Mouse (Mus musculus): Measurements from ENCODE around the gene Zc3h14. TPM values are rescaled to one million over a fixed set of nuclear protein-coding genes. Genes with fewer than 3 reads are reported as not detected.

Gene Zc3h14
- polyA plus RNA-seq, 1 experiment from 2014 or later: 65.6 TPM

- H3K36me3 ChIP-seq (ENCODE audit: control insufficient read depth, insufficient read depth, low read length): peaks cover 9% of the 10 kb centered on the region; the same call in 1 of the 2 replicates
- 84% methylated on average over 6 of the region's 6 CpGs for WGBS
- ATAC-seq: no peak
- H3K27ac ChIP-seq (ENCODE audit: low read length): no peak overlapping the region
- no peak overlapping the region for H3K4me3 ChIP-seq (ENCODE audit: low read length)
- no peaks in the 10 kb centered on the region for H3K4me1 ChIP-seq (ENCODE audit: control insufficient read depth, insufficient read depth, low read length)
- H3K4me2 ChIP-seq (ENCODE audit: low read depth, low read length): no peak overlapping the region
- H3K27me3 ChIP-seq (replicated peaks; ENCODE audit: control insufficient read depth, insufficient read depth, low read length): no peaks in the 10 kb centered on the region
- no peaks in the 10 kb centered on the region for H3K9me3 ChIP-seq (ENCODE audit: control insufficient read depth, low read length)
- H3K9ac ChIP-seq (ENCODE audit: low read depth, low read length): no peak overlapping the region
Measured at GRCm38 (mm10) chr12:98757636-98758035, 10.9 kb downstream of the Zc3h14 start.

GRCm38 (mm10) chr12:98759700-98760099 is 12.9 kb downstream of the Zc3h14 start:
- Histone ChIP-seq H3K9me3 (ENCODE audit: control insufficient read depth, low read length) (no peaks in the 10 kb centered on the region), H3K9ac (ENCODE audit: low read depth, low read length) (no peak overlapping the region), H3K27ac (ENCODE audit: low read length) (no peak overlapping the region), H3K27me3 (replicated peaks; ENCODE audit: control insufficient read depth, insufficient read depth, low read length) (no peaks in the 10 kb centered on the region), H3K4me3 (ENCODE audit: low read length) (no peak overlapping the region), H3K36me3 (ENCODE audit: control insufficient read depth, insufficient read depth, low read length) (peaks cover 9% of the 10 kb centered on the region; the same call in 1 of the 2 replicates), H3K4me1 (ENCODE audit: control insufficient read depth, insufficient read depth, low read length) (no peaks in the 10 kb centered on the region), H3K4me2 (ENCODE audit: low read depth, low read length) (no peak overlapping the region)
- 95% methylated on average over 6 of the region's 6 CpGs for WGBS
- no peak for ATAC-seq

- H3K4me1 ChIP-seq (ENCODE audit: control insufficient read depth, insufficient read depth, low read length): no peaks in the 10 kb centered on the region
- H3K9ac ChIP-seq (ENCODE audit: low read depth, low read length): no peak overlapping the region
- ATAC-seq: no peak
- WGBS: over 99% methylated on average over 2 of the region's 2 CpGs
- H3K36me3 ChIP-seq (ENCODE audit: control insufficient read depth, insufficient read depth, low read length): no peaks in the 10 kb centered on the region; the same call in none of the 2 replicates
- no peaks in the 10 kb centered on the region for H3K9me3 ChIP-seq (ENCODE audit: control insufficient read depth, low read length)
- H3K27me3 ChIP-seq (replicated peaks; ENCODE audit: control insufficient read depth, insufficient read depth, low read length): no peaks in the 10 kb centered on the region
- no peak overlapping the region for H3K4me2 ChIP-seq (ENCODE audit: low read depth, low read length)
- no peak overlapping the region for H3K4me3 ChIP-seq (ENCODE audit: low read length)
- H3K27ac ChIP-seq (ENCODE audit: low read length): no peak overlapping the region
Measured at GRCm38 (mm10) chr12:98766241-98766640, 19.5 kb downstream of the Zc3h14 start.

GRCm38 (mm10) chr12:98777509-98777908 is 30.7 kb downstream of the Zc3h14 start:
- ATAC-seq: no peak
- no peak overlapping the region for H3K9ac ChIP-seq (ENCODE audit: low read depth, low read length)
- no peak overlapping the region for H3K4me3 ChIP-seq (ENCODE audit: low read length)
- H3K27me3 ChIP-seq (replicated peaks; ENCODE audit: control insufficient read depth, insufficient read depth, low read length): no peaks in the 10 kb centered on the region
- 82% methylated on average over 3 of the region's 3 CpGs for WGBS
- no peak overlapping the region for H3K27ac ChIP-seq (ENCODE audit: low read length)
- peaks cover 11% of the 10 kb centered on the region for H3K36me3 ChIP-seq (ENCODE audit: control insufficient read depth, insufficient read depth, low read length)
- H3K4me1 ChIP-seq (ENCODE audit: control insufficient read depth, insufficient read depth, low read length): no peaks in the 10 kb centered on the region
- H3K9me3 ChIP-seq (ENCODE audit: control insufficient read depth, low read length): no peaks in the 10 kb centered on the region
- H3K4me2 ChIP-seq (ENCODE audit: low read depth, low read length): no peak overlapping the region

GRCm38 (mm10) chr12:98779148-98779547 is 32.4 kb downstream of the Zc3h14 start:
- Histone ChIP-seq H3K9ac (ENCODE audit: low read depth, low read length) (no peak overlapping the region), H3K9me3 (ENCODE audit: control insufficient read depth, low read length) (no peaks in the 10 kb centered on the region), H3K4me3 (ENCODE audit: low read length) (no peak overlapping the region), H3K27ac (ENCODE audit: low read length) (no peak overlapping the region), H3K36me3 (ENCODE audit: control insufficient read depth, insufficient read depth, low read length) (peaks cover 11% of the 10 kb centered on the region), H3K4me2 (ENCODE audit: low read depth, low read length) (no peak overlapping the region), H3K4me1 (ENCODE audit: control insufficient read depth, insufficient read depth, low read length) (no peaks in the 10 kb centered on the region), H3K27me3 (replicated peaks; ENCODE audit: control insufficient read depth, insufficient read depth, low read length) (no peaks in the 10 kb centered on the region)
- WGBS: 88% methylated on average over 4 of the region's 4 CpGs
- ATAC-seq: no peak

- no peak overlapping the region for H3K4me2 ChIP-seq (ENCODE audit: low read depth, low read length)
- no peak overlapping the region for H3K9ac ChIP-seq (ENCODE audit: low read depth, low read length)
- H3K9me3 ChIP-seq (ENCODE audit: control insufficient read depth, low read length): no peaks in the 10 kb centered on the region
- H3K27me3 ChIP-seq (replicated peaks; ENCODE audit: control insufficient read depth, insufficient read depth, low read length): no peaks in the 10 kb centered on the region
- no peak for ATAC-seq
- no peak overlapping the region for H3K27ac ChIP-seq (ENCODE audit: low read length)
- no peak overlapping the region for H3K4me3 ChIP-seq (ENCODE audit: low read length)
- H3K36me3 ChIP-seq (ENCODE audit: control insufficient read depth, insufficient read depth, low read length): peaks cover 14% of the 10 kb centered on the region
- no peaks in the 10 kb centered on the region for H3K4me1 ChIP-seq (ENCODE audit: control insufficient read depth, insufficient read depth, low read length)
- WGBS: 95% methylated on average over 1 of the region's 1 CpGs
Measured at GRCm38 (mm10) chr12:98784251-98784650, 37.5 kb downstream of the Zc3h14 start.

- no peak overlapping the region for H3K27ac ChIP-seq (ENCODE audit: low read length)
- peaks cover 2% of the 10 kb centered on the region; the same call in 1 of the 2 replicates for H3K36me3 ChIP-seq (ENCODE audit: control insufficient read depth, insufficient read depth, low read length)
- WGBS: 97% methylated on average over 3 of the region's 3 CpGs
- no peak overlapping the region for H3K4me2 ChIP-seq (ENCODE audit: low read depth, low read length)
- ATAC-seq: no peak
- H3K4me3 ChIP-seq (ENCODE audit: low read length): no peak overlapping the region
- H3K27me3 ChIP-seq (replicated peaks; ENCODE audit: control insufficient read depth, insufficient read depth, low read length): no peaks in the 10 kb centered on the region
- H3K4me1 ChIP-seq (ENCODE audit: control insufficient read depth, insufficient read depth, low read length): no peaks in the 10 kb centered on the region
- H3K9ac ChIP-seq (ENCODE audit: low read depth, low read length): no peak overlapping the region
- H3K9me3 ChIP-seq (ENCODE audit: control insufficient read depth, low read length): no peaks in the 10 kb centered on the region
Measured at GRCm38 (mm10) chr12:98795731-98796318, 49.1 kb downstream of the Zc3h14 start.

GRCm38 (mm10) chr12:98800334-98800733 is 53.6 kb downstream of the Zc3h14 start:
- H3K4me1 ChIP-seq (ENCODE audit: control insufficient read depth, insufficient read depth, low read length): no peaks in the 10 kb centered on the region
- ATAC-seq: no peak
- no peak overlapping the region for H3K4me2 ChIP-seq (ENCODE audit: low read depth, low read length)
- H3K27ac ChIP-seq (ENCODE audit: low read length): no peak overlapping the region
- H3K9ac ChIP-seq (ENCODE audit: low read depth, low read length): no peak overlapping the region
- H3K27me3 ChIP-seq (replicated peaks; ENCODE audit: control insufficient read depth, insufficient read depth, low read length): no peaks in the 10 kb centered on the region
- H3K4me3 ChIP-seq (ENCODE audit: low read length): no peak overlapping the region
- H3K36me3 ChIP-seq (ENCODE audit: control insufficient read depth, insufficient read depth, low read length): no peaks in the 10 kb centered on the region
- 79% methylated on average over 5 of the region's 5 CpGs for WGBS
- H3K9me3 ChIP-seq (ENCODE audit: control insufficient read depth, low read length): no peaks in the 10 kb centered on the region

- WGBS: 71% methylated on average over 3 of the region's 3 CpGs
- ATAC-seq: no peak
- H3K36me3 ChIP-seq (ENCODE audit: control insufficient read depth, insufficient read depth, low read length): no peaks in the 10 kb centered on the region
Measured at GRCm38 (mm10) chr12:98802245-98802644, 55.5 kb downstream of the Zc3h14 start.

More at GRCm38 (mm10) chr12:98802245-98802644, 55.5 kb downstream of the Zc3h14 start:
- Histone ChIP-seq H3K9me3 (ENCODE audit: control insufficient read depth, low read length) (no peaks in the 10 kb centered on the region), H3K27ac (ENCODE audit: low read length) (no peak overlapping the region), H3K4me1 (ENCODE audit: control insufficient read depth, insufficient read depth, low read length) (no peaks in the 10 kb centered on the region), H3K27me3 (replicated peaks; ENCODE audit: control insufficient read depth, insufficient read depth, low read length) (no peaks in the 10 kb centered on the region), H3K4me2 (ENCODE audit: low read depth, low read length) (no peak overlapping the region), H3K4me3 (ENCODE audit: low read length) (no peak overlapping the region), H3K9ac (ENCODE audit: low read depth, low read length) (no peak overlapping the region)

All from intestine, embryonic 16.5 days (tissue).